Mouse (Mus musculus): ENCODE measurements at regions not wholly inside any gene's neighbourhood (a gene's known extent, or its start where the extent isn't known, plus 50 kb on each side); places are given as distances from the start of the nearest gene placed in this dataset.

DNA sequence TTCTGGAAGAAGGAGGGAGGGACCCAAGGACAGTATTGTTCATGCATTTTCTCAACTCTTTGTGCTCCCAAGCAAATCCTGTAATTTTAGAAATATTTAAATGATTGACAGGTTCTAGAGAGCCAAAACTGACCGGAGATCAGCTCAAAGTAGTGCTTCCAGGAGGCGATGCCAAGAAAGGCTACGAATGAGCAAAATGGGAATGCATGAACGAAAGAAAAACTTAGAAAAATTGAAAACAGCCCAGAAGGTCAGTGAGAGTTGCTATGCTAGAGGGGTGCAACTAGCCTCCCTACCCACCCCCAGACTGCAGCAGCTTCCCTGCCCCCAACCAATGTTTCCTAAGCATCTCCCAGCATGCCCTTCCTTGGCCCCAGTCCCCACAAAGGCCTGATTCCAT lies 117.6 kb upstream of the Dio3 start:
- Histone ChIP-seq H3K4me1 (ENCODE audit: control insufficient read depth, insufficient read depth, low read length) (no peaks in the 10 kb centered on the region), H3K27ac (ENCODE audit: control insufficient read depth, insufficient read depth, low read depth, low read length, poor library complexity) (no peak overlapping the region), H3K4me3 (replicated peaks; ENCODE audit: control insufficient read depth, low read depth, low read length) (no peak overlapping the region)
- 83% methylated on average over 4 of the region's 4 CpGs for WGBS
- no peak for TF ChIP-seq CTCF (IDR thresholded peaks at IDR 0.05; ENCODE audit: control insufficient read depth, insufficient read depth, low read length)
- no peak for TF ChIP-seq POLR2A (IDR thresholded peaks at IDR 0.05; ENCODE audit: borderline replicate concordance, control insufficient read depth, low read depth, low read length)

- no peaks in the 10 kb centered on the region for H3K4me1 ChIP-seq (ENCODE audit: control insufficient read depth, insufficient read depth, low read length)
- no peak overlapping the region for H3K27ac ChIP-seq (ENCODE audit: control insufficient read depth, insufficient read depth, low read depth, low read length, poor library complexity)
- no peak overlapping the region for H3K4me3 ChIP-seq (replicated peaks; ENCODE audit: control insufficient read depth, low read depth, low read length)
- TF ChIP-seq POLR2A (IDR thresholded peaks at IDR 0.05; ENCODE audit: borderline replicate concordance, control insufficient read depth, low read depth, low read length) (no peak), CTCF (IDR thresholded peaks at IDR 0.05; ENCODE audit: control insufficient read depth, insufficient read depth, low read length) (no peak)
- WGBS: 78% methylated on average over 13 of the region's 13 CpGs
Measured at GRCm38 (mm10) chr12:110165462-110165861, 113.4 kb upstream of the Dio3 start.

DNA sequence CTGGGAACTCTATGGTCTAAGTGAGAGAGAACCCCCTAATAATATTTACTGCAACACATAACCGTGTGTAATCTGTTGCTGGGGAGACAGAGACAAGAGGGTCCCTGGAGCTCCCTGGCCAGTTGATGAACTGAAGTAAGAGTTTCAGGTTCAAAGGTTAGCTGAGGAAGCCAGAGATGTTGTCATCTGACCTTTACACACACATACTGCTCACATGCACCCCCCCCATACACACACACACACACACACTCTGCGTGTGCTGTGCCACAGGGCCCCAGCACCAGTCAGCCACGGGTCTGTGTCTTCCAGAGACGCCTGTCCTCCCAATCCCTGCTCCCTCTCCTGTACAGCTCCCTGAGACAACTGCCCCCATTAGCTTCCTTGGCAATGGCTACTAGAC lies 110.5 kb upstream of the Dio3 start:
- Histone ChIP-seq H3K27ac (ENCODE audit: control insufficient read depth, insufficient read depth, low read depth, low read length, poor library complexity) (no peak overlapping the region), H3K4me1 (ENCODE audit: control insufficient read depth, insufficient read depth, low read length) (no peaks in the 10 kb centered on the region), H3K4me3 (replicated peaks; ENCODE audit: control insufficient read depth, low read depth, low read length) (no peak overlapping the region)
- TF ChIP-seq POLR2A (IDR thresholded peaks at IDR 0.05; ENCODE audit: borderline replicate concordance, control insufficient read depth, low read depth, low read length): no peak
- TF ChIP-seq CTCF (IDR thresholded peaks at IDR 0.05; ENCODE audit: control insufficient read depth, insufficient read depth, low read length): no peak
- 84% methylated on average over 4 of the region's 4 CpGs for WGBS

DNA sequence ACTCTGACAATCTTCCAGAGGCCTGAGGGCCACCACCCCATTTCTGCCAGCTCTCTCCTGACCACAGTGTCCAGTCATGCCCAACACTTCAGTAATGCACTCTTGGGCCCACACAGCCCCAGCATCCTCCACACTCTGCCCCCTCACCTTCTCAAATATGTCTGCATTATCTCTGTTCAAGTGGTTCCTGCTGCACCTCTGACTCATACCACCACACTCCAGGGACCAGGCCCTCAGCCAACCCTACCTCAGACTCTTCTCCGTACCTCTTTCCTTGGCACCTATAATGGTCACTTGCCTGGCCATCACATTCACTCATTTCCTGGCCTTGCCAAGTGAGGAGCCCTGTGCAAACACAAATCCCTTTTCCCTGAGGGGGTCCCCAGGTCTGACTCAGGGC lies 109.6 kb upstream of the Dio3 start:
- no peak for TF ChIP-seq POLR2A (IDR thresholded peaks at IDR 0.05; ENCODE audit: borderline replicate concordance, control insufficient read depth, low read depth, low read length)
- TF ChIP-seq CTCF (IDR thresholded peaks at IDR 0.05; ENCODE audit: control insufficient read depth, insufficient read depth, low read length): no peak
- WGBS: 80% methylated on average over 1 of the region's 1 CpGs
- Histone ChIP-seq H3K27ac (ENCODE audit: control insufficient read depth, insufficient read depth, low read depth, low read length, poor library complexity) (no peak overlapping the region), H3K4me1 (ENCODE audit: control insufficient read depth, insufficient read depth, low read length) (no peaks in the 10 kb centered on the region), H3K4me3 (replicated peaks; ENCODE audit: control insufficient read depth, low read depth, low read length) (no peak overlapping the region)

- no peak for TF ChIP-seq POLR2A (IDR thresholded peaks at IDR 0.05; ENCODE audit: borderline replicate concordance, control insufficient read depth, low read depth, low read length)
- TF ChIP-seq CTCF (IDR thresholded peaks at IDR 0.05; ENCODE audit: control insufficient read depth, insufficient read depth, low read length): no peak
- 81% methylated on average over 8 of the region's 8 CpGs for WGBS
- H3K4me3 ChIP-seq (replicated peaks; ENCODE audit: control insufficient read depth, low read depth, low read length): no peak overlapping the region
- no peaks in the 10 kb centered on the region for H3K4me1 ChIP-seq (ENCODE audit: control insufficient read depth, insufficient read depth, low read length)
- no peak overlapping the region for H3K27ac ChIP-seq (ENCODE audit: control insufficient read depth, insufficient read depth, low read depth, low read length, poor library complexity)
Measured at GRCm38 (mm10) chr12:110170496-110170895, 108.4 kb upstream of the Dio3 start.

GRCm38 (mm10) chr12:110177826-110178225 lies 101.0 kb upstream of the Dio3 start:
- Histone ChIP-seq H3K4me3 (replicated peaks; ENCODE audit: control insufficient read depth, low read depth, low read length) (no peak overlapping the region), H3K27ac (ENCODE audit: control insufficient read depth, insufficient read depth, low read depth, low read length, poor library complexity) (no peak overlapping the region), H3K4me1 (ENCODE audit: control insufficient read depth, insufficient read depth, low read length) (no peaks in the 10 kb centered on the region)
- TF ChIP-seq CTCF (IDR thresholded peaks at IDR 0.05; ENCODE audit: control insufficient read depth, insufficient read depth, low read length) (no peak), POLR2A (IDR thresholded peaks at IDR 0.05; ENCODE audit: borderline replicate concordance, control insufficient read depth, low read depth, low read length) (no peak)
- WGBS: 92% methylated on average over 2 of the region's 2 CpGs

DNA sequence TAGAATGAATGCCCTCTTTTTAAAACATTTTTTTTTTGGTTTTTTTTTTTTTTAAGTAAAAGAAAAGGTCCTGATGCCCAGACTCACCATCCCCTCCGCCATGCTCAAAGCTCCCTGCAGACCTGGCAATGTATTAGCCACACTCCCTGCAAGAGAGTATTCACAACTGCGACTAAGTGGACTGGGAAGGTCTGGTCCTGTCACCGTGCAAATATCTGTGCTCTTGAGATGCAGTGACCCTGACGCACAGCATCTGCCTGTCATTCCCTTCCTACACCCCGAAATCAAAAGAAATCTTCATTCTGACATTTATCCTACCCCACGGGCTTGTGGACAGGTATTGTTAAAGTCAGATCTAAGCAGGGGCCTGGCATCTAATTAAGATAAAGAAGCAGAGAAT lies 95.4 kb upstream of the Dio3 start:
- H3K4me1 ChIP-seq (ENCODE audit: control insufficient read depth, insufficient read depth, low read length): no peaks in the 10 kb centered on the region
- 64% methylated on average over 6 of the region's 6 CpGs for WGBS
- H3K27ac ChIP-seq (ENCODE audit: control insufficient read depth, insufficient read depth, low read depth, low read length, poor library complexity): no peak overlapping the region
- H3K4me3 ChIP-seq (replicated peaks; ENCODE audit: control insufficient read depth, low read depth, low read length): no peak overlapping the region
- TF ChIP-seq CTCF (IDR thresholded peaks at IDR 0.05; ENCODE audit: control insufficient read depth, insufficient read depth, low read length) (no peak), POLR2A (IDR thresholded peaks at IDR 0.05; ENCODE audit: borderline replicate concordance, control insufficient read depth, low read depth, low read length) (no peak)

DNA sequence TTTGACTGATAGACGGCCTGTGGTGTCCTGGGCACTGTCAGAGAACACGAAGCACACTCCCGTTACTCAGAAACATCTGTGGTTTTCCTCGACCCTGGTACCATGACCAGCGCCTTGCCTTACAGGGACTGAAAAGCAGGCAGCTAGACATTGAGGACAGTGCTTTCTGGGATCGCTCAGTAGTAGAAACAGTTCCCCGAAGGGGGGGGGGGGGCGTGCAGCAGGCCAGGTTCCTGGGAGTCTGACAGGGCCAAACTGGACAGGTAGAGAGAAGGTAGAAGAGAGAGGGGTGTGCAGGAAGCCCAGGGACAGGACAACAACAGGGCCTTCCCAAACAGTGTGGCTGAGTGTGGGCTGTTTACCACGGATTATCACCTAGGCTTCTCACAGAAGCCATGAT lies 93.5 kb upstream of the Dio3 start:
- TF ChIP-seq POLR2A (IDR thresholded peaks at IDR 0.05; ENCODE audit: borderline replicate concordance, control insufficient read depth, low read depth, low read length): no peak
- no peak for TF ChIP-seq CTCF (IDR thresholded peaks at IDR 0.05; ENCODE audit: control insufficient read depth, insufficient read depth, low read length)
- Histone ChIP-seq H3K4me1 (ENCODE audit: control insufficient read depth, insufficient read depth, low read length) (no peaks in the 10 kb centered on the region), H3K4me3 (replicated peaks; ENCODE audit: control insufficient read depth, low read depth, low read length) (no peak overlapping the region), H3K27ac (ENCODE audit: control insufficient read depth, insufficient read depth, low read depth, low read length, poor library complexity) (no peak overlapping the region)
- WGBS: 66% methylated on average over 8 of the region's 9 CpGs

DNA sequence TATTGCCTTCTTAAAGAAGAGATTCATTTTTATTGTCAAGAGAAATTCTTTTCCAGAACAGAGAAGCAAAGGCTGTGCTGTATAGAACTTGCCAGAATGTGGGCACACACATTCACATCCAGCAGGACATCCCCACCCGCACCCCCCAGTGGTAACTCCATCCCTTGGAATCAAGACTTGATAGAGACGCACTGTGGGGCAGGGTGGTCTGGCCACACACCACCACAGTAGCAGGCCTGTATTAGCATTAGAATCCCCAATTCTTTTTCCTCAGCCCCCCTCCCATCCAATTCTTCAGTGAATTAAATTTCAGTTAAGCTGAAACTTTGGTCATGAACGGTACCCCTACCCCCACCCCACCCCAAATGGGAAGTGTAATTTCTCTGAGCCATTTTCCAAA lies 92.5 kb upstream of the Dio3 start:
- H3K4me1 ChIP-seq (ENCODE audit: control insufficient read depth, insufficient read depth, low read length): no peaks in the 10 kb centered on the region
- no peak overlapping the region for H3K4me3 ChIP-seq (replicated peaks; ENCODE audit: control insufficient read depth, low read depth, low read length)
- TF ChIP-seq POLR2A (IDR thresholded peaks at IDR 0.05; ENCODE audit: borderline replicate concordance, control insufficient read depth, low read depth, low read length) (no peak), CTCF (IDR thresholded peaks at IDR 0.05; ENCODE audit: control insufficient read depth, insufficient read depth, low read length) (no peak)
- no peak overlapping the region for H3K27ac ChIP-seq (ENCODE audit: control insufficient read depth, insufficient read depth, low read depth, low read length, poor library complexity)
- 46% methylated on average over 3 of the region's 3 CpGs for WGBS

All from bone marrow, adult 2 months (tissue).